Mouse (Mus musculus): ENCODE measurements around the gene Sdc4. TPM values are rescaled to one million over a fixed set of nuclear protein-coding genes. Genes with fewer than 3 reads are reported as not detected.

The Sdc4 gene
- polyA plus RNA-seq, 1 experiment from 2014 or later: 15.3 TPM

- Histone ChIP-seq H3K36me3 (ENCODE audit: control insufficient read depth, insufficient read depth, low read length) (no peaks in the 10 kb centered on the region), H3K27me3 (replicated peaks; ENCODE audit: control insufficient read depth, insufficient read depth, low read length) (0 out of 2 replicates have a peak, but pooled peaks cover 2% of the 10 kb centered on the region), H3K4me1 (ENCODE audit: control insufficient read depth, insufficient read depth, low read depth, low read length) (no peaks in the 10 kb centered on the region), H3K9ac (ENCODE audit: low read depth, low read length) (no peak overlapping the region), H3K27ac (ENCODE audit: low read depth, low read length) (no peak overlapping the region), H3K4me2 (ENCODE audit: low read length) (no peak overlapping the region), H3K9me3 (ENCODE audit: control insufficient read depth, low read length) (no peaks in the 10 kb centered on the region), H3K4me3 (ENCODE audit: low read length) (no peak overlapping the region)
- WGBS: 35% methylated on average over 3 of the region's 3 CpGs
- no peak for ATAC-seq
Measured at GRCm38 (mm10) chr2:164418308-164418875, 25.3 kb downstream of the Sdc4 start.

DNA sequence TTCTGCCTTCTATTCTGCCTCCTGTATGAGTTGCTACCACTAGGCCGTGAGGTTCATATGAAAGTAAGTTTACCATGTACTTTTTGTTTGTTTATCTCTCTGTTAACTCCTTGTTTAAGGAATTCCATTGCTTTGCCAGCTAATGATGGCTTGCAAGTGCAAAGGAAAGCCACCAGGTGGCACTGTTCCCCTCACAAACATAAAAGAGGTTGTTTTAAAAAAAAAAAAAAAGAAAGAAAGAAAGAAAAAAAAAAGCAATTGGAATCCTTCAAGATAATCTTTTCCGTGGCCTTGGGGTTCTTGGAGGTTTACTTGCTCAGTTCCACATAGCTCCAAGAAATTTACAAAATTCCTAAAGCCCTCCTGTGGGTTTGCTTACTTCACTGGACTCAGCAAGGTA, 26.5 kb downstream of the Sdc4 start:
- Histone ChIP-seq H3K9ac (ENCODE audit: low read depth, low read length) (no peak overlapping the region), H3K27me3 (replicated peaks; ENCODE audit: control insufficient read depth, insufficient read depth, low read length) (0 out of 2 replicates have a peak, but pooled peaks cover 2% of the 10 kb centered on the region), H3K27ac (ENCODE audit: low read depth, low read length) (no peak overlapping the region), H3K9me3 (ENCODE audit: control insufficient read depth, low read length) (no peaks in the 10 kb centered on the region), H3K4me2 (ENCODE audit: low read length) (no peak overlapping the region), H3K4me1 (ENCODE audit: control insufficient read depth, insufficient read depth, low read depth, low read length) (no peaks in the 10 kb centered on the region), H3K36me3 (ENCODE audit: control insufficient read depth, insufficient read depth, low read length) (no peaks in the 10 kb centered on the region), H3K4me3 (ENCODE audit: low read length) (no peak overlapping the region)
- ATAC-seq: no peak
- WGBS: 3% methylated on average over 2 of the region's 2 CpGs

DNA sequence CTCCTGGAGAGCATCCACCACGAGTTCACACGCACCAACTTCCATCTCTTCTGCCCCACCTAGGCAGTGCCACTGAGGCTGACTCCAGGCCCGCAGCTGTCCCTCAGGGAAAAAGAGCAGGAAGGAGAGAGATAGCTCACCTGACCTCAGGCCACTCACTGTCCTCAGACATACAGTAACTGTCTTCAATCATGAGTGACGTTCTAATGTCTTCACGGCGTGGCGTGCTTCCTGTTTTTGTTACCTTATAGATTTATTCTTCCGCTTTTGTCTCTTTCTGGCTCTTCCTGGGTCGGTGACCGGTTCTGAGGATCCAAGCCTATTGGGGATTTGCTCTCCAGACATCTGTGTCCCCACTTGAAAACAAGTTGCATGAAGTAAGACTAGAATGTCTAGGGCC, 29.1 kb downstream of the Sdc4 start:
- ATAC-seq: no peak
- no peaks in the 10 kb centered on the region for H3K36me3 ChIP-seq (ENCODE audit: control insufficient read depth, insufficient read depth, low read length)
- 71% methylated on average over 10 of the region's 10 CpGs for WGBS
- no peaks in the 10 kb centered on the region for H3K4me1 ChIP-seq (ENCODE audit: control insufficient read depth, insufficient read depth, low read depth, low read length)
- H3K4me2 ChIP-seq (ENCODE audit: low read length): peak overlapping the region; percentile 45
- H3K9ac ChIP-seq (ENCODE audit: low read depth, low read length): peak overlapping the region; percentile 39; the same call in 1 of the 2 replicates
- no peak overlapping the region for H3K27ac ChIP-seq (ENCODE audit: low read depth, low read length)
- H3K9me3 ChIP-seq (ENCODE audit: control insufficient read depth, low read length): no peaks in the 10 kb centered on the region
- peak overlapping the region; percentile 26 for H3K4me3 ChIP-seq (ENCODE audit: low read length)
- H3K27me3 ChIP-seq (replicated peaks; ENCODE audit: control insufficient read depth, insufficient read depth, low read length): peaks cover 12% of the 10 kb centered on the region

DNA sequence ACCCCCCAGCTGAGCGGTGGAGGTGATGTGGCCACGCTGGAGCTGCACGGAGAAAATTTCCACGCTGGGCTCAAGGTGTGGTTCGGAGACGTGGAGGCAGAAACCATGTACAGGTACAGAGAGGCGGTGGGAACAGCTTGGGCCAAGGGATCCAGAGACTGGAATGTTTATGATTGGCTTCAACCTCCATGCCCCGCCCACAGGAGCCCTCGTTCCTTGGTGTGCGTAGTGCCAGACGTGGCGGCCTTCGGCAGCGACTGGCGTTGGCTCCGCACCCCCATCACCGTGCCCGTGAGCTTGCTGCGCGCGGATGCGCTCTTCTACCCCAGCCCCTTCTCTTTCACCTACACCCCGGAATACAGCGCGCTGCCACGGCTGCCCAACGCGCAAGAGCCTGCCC, 29.5 kb downstream of the Sdc4 start:
- H3K27me3 ChIP-seq (replicated peaks; ENCODE audit: control insufficient read depth, insufficient read depth, low read length): peaks cover 12% of the 10 kb centered on the region
- WGBS: 33% methylated on average over 28 of the region's 28 CpGs
- H3K4me2 ChIP-seq (ENCODE audit: low read length): peak overlapping the region; percentile 45
- peak overlapping the region; percentile 26 for H3K4me3 ChIP-seq (ENCODE audit: low read length)
- H3K9ac ChIP-seq (ENCODE audit: low read depth, low read length): peak overlapping the region; percentile 39; the same call in 1 of the 2 replicates
- H3K4me1 ChIP-seq (ENCODE audit: control insufficient read depth, insufficient read depth, low read depth, low read length): no peaks in the 10 kb centered on the region
- no peaks in the 10 kb centered on the region for H3K36me3 ChIP-seq (ENCODE audit: control insufficient read depth, insufficient read depth, low read length)
- H3K9me3 ChIP-seq (ENCODE audit: control insufficient read depth, low read length): no peaks in the 10 kb centered on the region
- no peak overlapping the region for H3K27ac ChIP-seq (ENCODE audit: low read depth, low read length)
- peak; percentile 34; the same call in 1 of the 2 replicates for ATAC-seq

GRCm38 (mm10) chr2:164407708-164408107, 36.0 kb downstream of the Sdc4 start:
- ATAC-seq: peak; percentile 66; the same call in 1 of the 2 replicates
- Histone ChIP-seq H3K9me3 (ENCODE audit: control insufficient read depth, low read length) (no peaks in the 10 kb centered on the region), H3K4me1 (ENCODE audit: control insufficient read depth, insufficient read depth, low read depth, low read length) (peaks cover 3% of the 10 kb centered on the region; the same call in 1 of the 2 replicates), H3K27me3 (replicated peaks; ENCODE audit: control insufficient read depth, insufficient read depth, low read length) (peaks cover 54% of the 10 kb centered on the region), H3K4me2 (ENCODE audit: low read length) (no peak overlapping the region), H3K4me3 (ENCODE audit: low read length) (no peak overlapping the region), H3K9ac (ENCODE audit: low read depth, low read length) (no peak overlapping the region), H3K27ac (ENCODE audit: low read depth, low read length) (no peak overlapping the region), H3K36me3 (ENCODE audit: control insufficient read depth, insufficient read depth, low read length) (no peaks in the 10 kb centered on the region)
- WGBS: 1% methylated on average over 22 of the region's 22 CpGs

DNA sequence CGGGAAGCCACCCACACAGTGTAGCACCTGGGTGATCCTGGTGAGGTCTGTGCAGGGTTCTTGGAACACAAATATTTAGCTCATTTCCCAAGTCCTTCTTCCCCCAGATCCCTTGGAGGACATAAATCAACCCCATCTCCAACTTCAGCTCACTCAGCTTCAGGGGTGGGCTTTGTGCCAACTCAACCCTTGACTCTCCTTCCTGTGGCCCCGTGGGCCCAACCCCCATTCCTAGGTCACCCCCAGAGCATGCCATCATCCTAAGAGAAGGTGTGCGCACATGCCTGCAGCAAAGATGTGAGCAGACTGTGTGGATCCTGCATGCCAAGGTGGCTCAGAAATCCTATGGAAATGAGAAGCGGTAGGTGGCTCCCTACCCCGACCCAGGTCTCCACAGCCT, 38.2 kb downstream of the Sdc4 start:
- Histone ChIP-seq H3K27me3 (replicated peaks; ENCODE audit: control insufficient read depth, insufficient read depth, low read length) (peaks cover 70% of the 10 kb centered on the region), H3K9ac (ENCODE audit: low read depth, low read length) (no peak overlapping the region), H3K9me3 (ENCODE audit: control insufficient read depth, low read length) (no peaks in the 10 kb centered on the region), H3K27ac (ENCODE audit: low read depth, low read length) (no peak overlapping the region), H3K4me3 (ENCODE audit: low read length) (no peak overlapping the region), H3K4me1 (ENCODE audit: control insufficient read depth, insufficient read depth, low read depth, low read length) (peaks cover 7% of the 10 kb centered on the region), H3K4me2 (ENCODE audit: low read length) (no peak overlapping the region), H3K36me3 (ENCODE audit: control insufficient read depth, insufficient read depth, low read length) (no peaks in the 10 kb centered on the region)
- no peak for ATAC-seq
- 38% methylated on average over 5 of the region's 5 CpGs for WGBS

DNA sequence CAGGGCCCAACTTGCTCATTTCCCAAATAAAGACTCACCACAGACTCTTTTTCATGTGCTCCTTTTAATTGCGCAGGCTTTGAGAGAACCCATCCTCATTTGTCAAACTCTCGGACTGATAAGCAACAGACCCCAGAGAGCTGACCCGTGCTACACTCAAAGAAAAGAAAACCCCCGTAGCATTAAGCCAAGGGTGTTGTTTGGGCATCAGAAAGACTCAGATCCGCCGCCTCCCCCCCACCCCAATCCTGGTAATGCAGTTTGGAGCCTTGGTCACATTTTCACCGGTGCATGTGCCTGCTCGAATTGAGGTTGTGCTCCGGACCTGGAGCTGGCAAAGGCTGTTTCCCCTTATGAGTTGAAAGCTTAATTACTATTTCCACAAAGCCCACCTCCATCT, 38.6 kb downstream of the Sdc4 start, which contains the start of gene Matn4:
Gene Matn4, minus strand, starts transcription at position 101 of the 400 bp plus-strand sequence.
- H3K4me1 ChIP-seq (ENCODE audit: control insufficient read depth, insufficient read depth, low read depth, low read length): peaks cover 9% of the 10 kb centered on the region
- peak within 1 kb of the TSS; percentile 53 for H3K4me2 ChIP-seq (ENCODE audit: low read length)
- no peak within 1 kb of the TSS for H3K27ac ChIP-seq (ENCODE audit: low read depth, low read length)
- no peaks in the 10 kb centered on the region for H3K36me3 ChIP-seq (ENCODE audit: control insufficient read depth, insufficient read depth, low read length)
- peaks cover 67% of the 10 kb centered on the region for H3K27me3 ChIP-seq (replicated peaks; ENCODE audit: control insufficient read depth, insufficient read depth, low read length)
- peak within 1 kb of the TSS; percentile 35 for H3K9ac ChIP-seq (ENCODE audit: low read depth, low read length)
- no peaks in the 10 kb centered on the region for H3K9me3 ChIP-seq (ENCODE audit: control insufficient read depth, low read length)
- no peak for ATAC-seq
- peak within 1 kb of the TSS; percentile 23 for H3K4me3 ChIP-seq (ENCODE audit: low read length)
- 11% methylated on average over 9 of the region's 9 CpGs for WGBS

DNA sequence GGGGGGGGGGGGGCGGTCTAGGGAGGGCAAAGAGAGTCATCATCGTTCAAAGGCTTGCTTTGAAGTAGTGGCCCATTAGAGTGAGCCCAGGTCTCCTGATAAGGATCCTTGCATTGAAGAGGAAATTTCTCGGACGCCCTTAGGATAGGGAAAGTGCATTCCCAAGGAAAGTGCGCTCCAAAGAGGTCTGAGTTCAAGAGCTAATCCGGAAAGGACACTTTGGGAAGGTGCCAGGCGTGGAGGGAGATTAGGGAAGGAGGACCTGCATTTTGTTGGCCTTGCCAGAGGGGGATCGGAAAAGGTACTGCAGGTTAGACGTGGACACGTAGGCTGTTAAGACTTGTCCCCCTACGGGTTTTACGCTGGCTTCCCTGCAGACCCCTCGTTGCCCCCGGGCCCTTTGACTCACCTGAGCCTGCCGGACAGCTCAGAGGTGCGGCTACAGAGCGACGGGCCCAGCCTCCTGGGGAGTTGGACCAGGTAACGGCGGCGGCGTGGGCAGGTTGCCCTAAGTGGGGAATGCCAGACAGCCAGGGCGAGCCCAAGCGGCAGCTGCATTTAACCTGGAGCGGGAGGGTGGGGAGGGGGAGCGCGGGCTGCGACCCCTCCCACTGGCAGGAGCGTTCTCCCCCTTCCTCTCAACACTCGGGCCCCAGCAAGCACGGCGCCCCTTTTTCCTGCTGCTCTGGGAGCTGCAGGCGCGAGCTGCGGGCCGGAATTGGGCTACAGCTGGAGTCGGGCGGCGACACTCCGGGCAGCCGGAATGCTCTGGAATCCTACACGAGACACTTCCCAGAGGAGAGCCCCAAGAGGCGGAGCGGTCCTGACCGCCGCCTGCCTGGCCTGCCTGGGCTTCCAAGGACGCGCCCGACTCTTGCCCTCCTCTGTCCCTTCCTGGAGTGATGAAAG, 39.4 kb downstream of the Sdc4 start:
- H3K9ac ChIP-seq (ENCODE audit: low read depth, low read length): peak overlapping the region; percentile 35
- no peak overlapping the region for H3K27ac ChIP-seq (ENCODE audit: low read depth, low read length)
- ATAC-seq: no peak
- WGBS: under 1% methylated on average over 42 of the region's 49 CpGs
- H3K4me2 ChIP-seq (ENCODE audit: low read length): peak overlapping the region; percentile 53
- H3K4me1 ChIP-seq (ENCODE audit: control insufficient read depth, insufficient read depth, low read depth, low read length): peaks cover 9% of the 10 kb centered on the region
- no peaks in the 10 kb centered on the region for H3K36me3 ChIP-seq (ENCODE audit: control insufficient read depth, insufficient read depth, low read length)
- peak overlapping the region; percentile 23 for H3K4me3 ChIP-seq (ENCODE audit: low read length)
- H3K27me3 ChIP-seq (replicated peaks; ENCODE audit: control insufficient read depth, insufficient read depth, low read length): peaks cover 71% of the 10 kb centered on the region
- no peaks in the 10 kb centered on the region for H3K9me3 ChIP-seq (ENCODE audit: control insufficient read depth, low read length)

GRCm38 (mm10) chr2:164403396-164404081, 40.1 kb downstream of the Sdc4 start:
- Histone ChIP-seq H3K27ac (ENCODE audit: low read depth, low read length) (no peak overlapping the region), H3K4me3 (ENCODE audit: low read length) (no peak overlapping the region), H3K9ac (ENCODE audit: low read depth, low read length) (no peak overlapping the region), H3K27me3 (replicated peaks; ENCODE audit: control insufficient read depth, insufficient read depth, low read length) (peaks cover 74% of the 10 kb centered on the region), H3K4me2 (ENCODE audit: low read length) (no peak overlapping the region), H3K4me1 (ENCODE audit: control insufficient read depth, insufficient read depth, low read depth, low read length) (peaks cover 9% of the 10 kb centered on the region), H3K36me3 (ENCODE audit: control insufficient read depth, insufficient read depth, low read length) (no peaks in the 10 kb centered on the region), H3K9me3 (ENCODE audit: control insufficient read depth, low read length) (no peaks in the 10 kb centered on the region)
- WGBS: 10% methylated on average over 14 of the region's 14 CpGs
- no peak for ATAC-seq

All from hindbrain, embryonic 16.5 days (tissue).